Mouse (Mus musculus) thymus, postnatal 4 days (tissue): ENCODE measurements at regions not wholly inside any gene's neighbourhood (a gene's known extent, or its start where the extent isn't known, plus 50 kb on each side); places are given as distances from the start of the nearest gene placed in this dataset.
"Not testable (repeated sequence)": the region's sequence is repeated elsewhere in the genome, so short reads cannot be mapped to it uniquely, and the experiment has no call there.

Experiments
- DNase-seq: peaks from one replicate; pipeline ENCODE4 v3.0.0; 2021

GRCm38 (mm10) chr14:114485781-114486180 lies 606.2 kb upstream of the Gpc5 start:
- no peak for DNase-seq

DNA sequence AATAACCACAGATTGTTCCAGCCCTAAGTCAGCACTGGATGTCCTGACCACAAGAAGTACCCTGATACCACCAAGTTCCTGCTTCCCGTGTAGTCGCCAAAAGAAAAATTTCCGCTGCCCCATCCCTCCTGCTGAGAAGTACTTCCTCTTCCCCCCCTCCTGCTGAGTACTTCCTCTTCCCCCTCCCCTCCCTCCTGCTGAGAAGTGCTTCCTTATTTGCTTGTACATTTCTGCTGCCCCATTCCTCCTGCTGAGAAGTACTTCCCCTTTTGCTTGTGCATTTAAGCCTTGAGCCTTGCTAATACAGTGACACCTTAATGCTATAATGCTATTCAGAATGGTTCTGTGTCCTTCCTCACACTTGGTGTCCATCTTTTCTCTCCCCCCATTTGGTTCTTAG lies 598.6 kb upstream of the Gpc5 start:
- not testable (repeated sequence) for DNase-seq

GRCm38 (mm10) chr14:114504976-114505375 lies 587.0 kb upstream of the Gpc5 start:
- DNase-seq = no peak

- no peak for DNase-seq
These were observed 543.9 kb upstream of the Gpc5 start for GRCm38 (mm10) chr14:114547910-114548680.

GRCm38 (mm10) chr14:114549101-114549500 lies 542.9 kb upstream of the Gpc5 start:
- no peak for DNase-seq

DNA sequence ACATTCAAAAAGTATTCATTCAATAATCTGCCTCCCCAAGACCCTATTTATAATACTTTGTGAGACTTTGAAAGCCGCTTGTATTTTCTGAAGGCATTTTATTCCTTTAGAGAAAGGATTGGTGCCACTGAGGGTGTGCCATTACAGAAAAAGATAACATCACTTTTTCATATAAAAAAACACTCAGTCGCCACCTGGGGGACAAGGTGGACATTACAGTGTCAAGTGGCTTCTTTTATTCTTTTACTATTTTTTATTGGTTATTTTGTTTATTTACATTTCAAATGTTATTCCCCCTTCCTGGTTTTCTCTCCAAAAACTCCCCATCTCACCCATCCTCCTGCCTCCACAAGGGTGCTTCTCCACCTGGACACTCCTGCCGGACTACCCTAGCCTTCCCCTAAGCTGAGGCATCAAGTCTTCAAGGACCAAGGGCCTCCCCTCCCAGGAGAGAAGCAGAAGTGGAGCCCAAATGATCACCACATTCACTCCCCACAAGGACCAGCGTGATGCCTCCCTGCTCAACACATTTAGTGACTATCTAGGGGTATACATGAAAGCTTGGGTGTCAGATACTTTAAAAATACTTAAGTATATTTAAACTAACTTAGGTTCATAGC lies 525.5 kb upstream of the Gpc5 start:
- no peak for DNase-seq

- peak; percentile 28 for DNase-seq
These were observed 524.2 kb upstream of the Gpc5 start for GRCm38 (mm10) chr14:114567673-114568309.

- no peak for DNase-seq
These were observed 504.5 kb upstream of the Gpc5 start for GRCm38 (mm10) chr14:114587367-114588064.

- DNase-seq = no peak
These were observed 482.7 kb upstream of the Gpc5 start for GRCm38 (mm10) chr14:114609296-114609695.

- no peak for DNase-seq
These were observed 479.6 kb upstream of the Gpc5 start for GRCm38 (mm10) chr14:114612400-114612799.

DNA sequence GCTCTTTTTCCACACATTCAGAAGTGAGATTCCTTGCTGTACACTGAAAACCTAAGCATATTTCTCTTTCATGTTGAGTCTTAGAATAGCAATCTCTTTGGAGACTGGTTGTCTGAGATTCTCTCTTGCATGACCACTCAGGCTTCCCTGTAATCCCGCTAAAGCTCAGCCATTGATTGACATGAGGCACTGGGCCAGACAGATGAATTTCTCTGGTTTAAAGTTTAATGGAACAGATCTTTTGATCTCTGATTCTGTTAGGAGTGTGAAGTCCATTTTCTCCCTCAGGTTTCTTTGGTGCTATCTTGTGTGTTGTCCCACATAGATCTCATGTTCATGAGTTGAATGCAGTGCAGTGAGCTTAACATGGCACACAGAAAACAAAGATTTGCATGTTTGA lies 435.4 kb upstream of the Gpc5 start:
- DNase-seq = no peak

DNA sequence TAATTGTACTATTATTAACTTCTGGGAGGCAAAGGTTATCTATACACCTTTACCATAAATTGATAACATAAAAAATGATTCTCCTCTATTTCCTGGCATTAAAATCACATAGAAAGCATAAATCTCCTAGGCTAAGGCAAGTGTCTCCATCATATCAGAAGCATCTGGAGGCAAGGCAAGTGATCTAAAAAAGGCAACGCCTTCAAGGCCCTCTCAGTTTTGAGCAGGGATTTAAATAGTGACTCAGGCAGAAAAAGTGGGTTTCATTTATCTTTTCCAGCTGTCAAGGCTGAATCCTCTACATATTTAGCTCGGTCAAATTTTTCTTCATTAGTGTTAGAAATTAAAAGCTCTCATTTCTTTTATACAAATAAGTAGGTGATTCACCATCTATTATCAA lies 430.0 kb upstream of the Gpc5 start:
- no peak for DNase-seq

DNA sequence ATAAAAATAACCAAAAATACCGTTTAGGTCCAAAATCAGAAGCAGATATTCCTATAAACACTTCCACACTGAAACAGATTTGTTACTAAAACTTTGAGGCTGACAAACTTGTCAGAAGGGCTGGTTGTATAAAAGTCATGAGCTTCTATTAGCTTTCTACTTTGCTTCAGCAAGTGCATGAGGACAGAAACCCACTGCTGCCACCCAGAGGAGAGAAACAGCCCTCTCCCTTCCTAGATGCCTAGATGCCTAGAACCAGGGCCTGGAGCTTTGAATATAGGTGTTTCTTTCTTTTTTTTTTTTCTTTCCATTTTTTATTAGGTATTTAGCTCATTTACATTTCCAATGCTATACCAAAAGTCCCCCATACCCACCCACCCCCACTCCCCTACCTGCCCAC lies 406.9 kb upstream of the Gpc5 start:
- DNase-seq = no peak

DNA sequence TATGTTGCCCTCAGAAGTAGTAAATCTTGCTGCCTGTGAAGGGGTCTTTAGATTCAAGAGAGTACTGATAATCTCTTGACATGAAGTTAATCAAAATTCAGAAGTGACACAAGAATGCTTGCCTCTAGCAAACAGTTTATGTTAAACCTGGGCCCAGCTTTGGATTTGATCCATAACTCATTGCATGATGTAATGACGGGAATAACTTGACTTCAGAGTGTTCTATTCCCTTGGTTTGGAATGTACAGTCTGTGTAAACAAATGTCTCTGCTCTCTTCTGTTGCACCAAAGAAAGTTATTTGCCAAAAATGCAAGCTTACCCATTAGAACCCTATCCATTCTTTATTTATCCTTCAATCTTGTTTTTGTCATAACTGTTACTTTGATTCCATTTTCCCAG lies 397.1 kb upstream of the Gpc5 start:
- DNase-seq = no peak

GRCm38 (mm10) chr14:114697543-114697942 lies 394.5 kb upstream of the Gpc5 start:
- no peak for DNase-seq

DNA sequence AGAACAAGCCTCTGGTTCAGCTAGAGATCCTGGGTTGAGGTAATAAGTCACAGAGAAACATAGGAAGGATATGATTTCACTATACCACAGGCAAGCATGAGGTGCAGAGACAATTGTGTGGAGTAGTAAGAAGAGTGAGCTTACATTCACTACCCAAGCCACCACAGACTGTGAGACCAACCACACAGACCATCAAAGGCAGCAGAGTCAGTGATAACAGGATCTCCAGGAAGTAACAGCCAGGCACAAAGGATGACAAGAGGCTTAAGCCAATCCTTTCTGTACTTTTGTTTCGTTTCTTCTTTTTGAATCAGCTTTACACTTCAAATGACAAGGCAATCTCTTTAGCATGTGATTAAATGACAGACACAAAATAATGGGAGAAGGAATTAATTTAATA lies 368.9 kb upstream of the Gpc5 start:
- no peak for DNase-seq

DNA sequence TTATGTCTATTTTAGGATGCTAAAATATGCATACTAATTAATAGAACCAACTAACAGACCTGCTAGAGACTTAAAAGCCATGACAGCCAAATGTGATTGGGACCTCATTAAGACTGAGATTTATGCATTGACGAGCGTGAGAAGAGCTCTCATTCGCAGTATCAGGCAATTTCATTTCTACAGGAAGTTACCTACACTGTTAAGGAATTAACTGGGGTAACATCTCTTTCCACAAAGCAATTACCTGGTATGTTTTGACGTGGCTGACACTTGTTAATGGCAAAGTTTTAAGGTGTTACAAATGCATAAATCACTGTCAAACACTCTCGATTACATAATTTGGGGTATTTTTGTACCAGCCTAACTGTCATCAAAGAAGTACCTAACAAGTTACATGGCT lies 324.7 kb upstream of the Gpc5 start:
- DNase-seq = no peak

DNA sequence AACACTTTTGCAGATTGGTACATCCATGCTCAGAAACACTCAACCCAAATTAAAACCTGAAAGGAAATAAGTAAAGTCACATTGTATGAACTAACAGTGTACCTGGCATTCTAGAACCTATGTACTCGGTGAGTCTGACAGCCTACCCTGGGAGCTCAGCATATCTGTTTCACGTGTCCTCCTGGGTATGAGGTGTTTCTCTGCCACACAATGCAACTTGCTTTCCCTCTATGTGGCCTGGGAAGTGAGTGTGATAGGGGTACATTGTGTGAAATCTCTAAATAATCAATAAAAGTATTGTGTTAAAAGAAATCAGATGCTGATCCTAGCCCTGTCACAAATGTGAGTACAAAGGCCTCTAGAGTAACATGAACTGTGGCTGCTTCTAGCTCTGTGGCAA lies 315.3 kb upstream of the Gpc5 start:
- no peak for DNase-seq

GRCm38 (mm10) chr14:114781821-114782220 lies 310.2 kb upstream of the Gpc5 start:
- DNase-seq = no peak

- peak; percentile 67 for DNase-seq
These were observed 300.8 kb upstream of the Gpc5 start for GRCm38 (mm10) chr14:114790946-114791830.

DNA sequence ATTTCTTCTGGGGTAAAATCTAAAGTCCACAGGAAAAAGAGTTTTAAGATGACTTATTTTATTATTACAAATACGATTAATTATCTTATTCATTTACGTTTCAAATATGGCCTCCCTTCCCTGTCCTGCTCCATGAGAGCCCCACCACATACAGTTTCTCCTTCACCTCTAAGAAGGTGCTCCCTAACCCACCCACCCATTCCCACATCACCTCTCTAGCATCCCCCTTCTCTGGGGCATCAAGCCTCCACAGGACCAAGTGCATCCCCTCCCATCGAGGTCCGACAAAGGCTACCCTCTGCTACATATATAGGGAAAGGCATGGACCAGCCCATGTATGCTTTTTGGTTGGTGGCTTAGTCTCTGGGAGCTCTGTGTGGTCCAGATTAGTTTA lies 300.2 kb upstream of the Gpc5 start:
- no peak for DNase-seq

DNA sequence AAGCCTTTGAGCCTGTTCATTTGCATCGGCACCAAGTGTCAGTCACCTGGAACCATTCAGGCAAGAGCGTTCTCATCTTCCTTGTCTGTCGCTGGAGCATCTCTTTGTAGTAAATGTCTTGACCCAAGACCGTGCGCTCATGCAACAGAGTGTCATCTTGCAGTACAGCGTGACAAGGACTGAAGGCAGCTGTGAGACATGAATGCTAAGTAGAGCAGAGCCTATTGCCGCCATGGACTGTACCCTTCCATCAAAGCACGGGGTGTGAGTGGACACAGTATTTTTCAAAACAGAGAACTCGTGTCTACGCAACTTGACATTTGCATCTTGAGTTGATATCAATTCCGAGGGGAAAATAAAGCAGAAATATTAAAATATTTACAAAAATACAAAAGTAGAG lies 287.4 kb upstream of the Gpc5 start:
- DNase-seq = no peak

DNA sequence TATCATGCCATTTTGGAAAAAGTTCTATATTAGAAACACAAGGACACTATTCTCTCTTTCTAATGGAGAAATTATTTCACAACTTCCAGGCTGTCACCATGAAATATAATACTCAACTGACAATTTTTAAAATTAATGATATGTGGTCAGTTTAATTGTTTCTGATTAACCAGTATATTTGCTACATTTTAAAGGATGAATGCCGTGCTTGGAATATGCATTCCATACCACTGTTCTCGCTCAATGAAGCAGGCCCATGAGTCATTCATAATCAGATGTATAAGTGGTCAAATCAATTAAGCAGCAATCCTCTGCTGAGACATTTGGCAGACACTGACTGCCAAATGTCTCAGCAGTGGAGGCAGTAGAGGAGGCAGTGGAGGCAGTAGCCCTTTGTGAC lies 283.4 kb upstream of the Gpc5 start:
- no peak for DNase-seq
